27 mouse cellular contexts compared by ENCODE assay signal in genomic region chr9:60290780-60291179, GRCm38 (mm10).
DNase-seq lines count a peak whose midpoint lies in the region; ATAC-seq lines count a peak whose summit lies in the region.
"Had no signal": no experiment of that assay in that cellular context is flagged by ENCODE, and none has a peak within 500 bp of the region (broad histone marks: within the 10 kb centered on the region; RNA-seq: fewer than 3 reads in every experiment).

No protein-coding gene starts in this region.

- H3K4me2 ChIP-seq in kidney, embryonic 15.5 days = no peak overlapping the region
- H3K4me2 ChIP-seq in hindbrain, embryonic 16.5 days (ENCODE audit: low read length) = no peak overlapping the region
- H3K4me2 ChIP-seq: heart, embryonic 12.5 days; hindbrain, embryonic 13.5 days; liver, embryonic 12.5 days; midbrain, embryonic 11.5 days; neural tube, embryonic 12.5 days had no signal

- no peaks in the 10 kb centered on the region for H3K36me3 ChIP-seq in kidney, embryonic 15.5 days
- no peaks in the 10 kb centered on the region for H3K36me3 ChIP-seq in hindbrain, embryonic 16.5 days (ENCODE audit: control insufficient read depth, insufficient read depth, low read length)
- H3K36me3 ChIP-seq: heart, embryonic 12.5 days; hindbrain, embryonic 13.5 days; liver, embryonic 12.5 days; neural tube, embryonic 12.5 days had no signal

- H3K9ac ChIP-seq in kidney, embryonic 15.5 days = no peak overlapping the region
- H3K9ac ChIP-seq in hindbrain, embryonic 16.5 days (ENCODE audit: low read depth, low read length) = no peak overlapping the region
- H3K9ac ChIP-seq: heart, embryonic 12.5 days; hindbrain, embryonic 13.5 days; liver, embryonic 12.5 days; liver, postnatal 0 days; neural tube, embryonic 12.5 days had no signal

- H3K4me1 ChIP-seq in kidney, embryonic 15.5 days = peaks cover 21% of the 10 kb centered on the region
- no peaks in the 10 kb centered on the region for H3K4me1 ChIP-seq in hindbrain, embryonic 16.5 days (ENCODE audit: control insufficient read depth, insufficient read depth, low read depth, low read length)
- H3K4me1 ChIP-seq: heart, embryonic 12.5 days; liver, embryonic 12.5 days had no signal

- peak; percentile 66 for ATAC-seq in kidney, embryonic 15.5 days (replicated peaks; ENCODE audit: low FRiP score)
- ATAC-seq in hindbrain, embryonic 16.5 days = no peak
- ATAC-seq: forebrain, embryonic 16.5 days; liver, embryonic 12.5 days; liver, postnatal 0 days; midbrain, embryonic 16.5 days had no signal

- H3K27ac ChIP-seq in kidney, embryonic 15.5 days = no peak overlapping the region
- H3K27ac ChIP-seq in hindbrain, embryonic 16.5 days (ENCODE audit: low read depth, low read length) = no peak overlapping the region
- H3K27ac ChIP-seq: heart, adult 2 months; hindbrain, embryonic 13.5 days; liver, embryonic 12.5 days; neural tube, embryonic 12.5 days; stomach, postnatal 0 days had no signal

- peak; percentile 32 for DNase-seq in kidney, adult 11 months
- no peak for DNase-seq in kidney, adult 9 months
- peak; percentile 64 for DNase-seq in kidney, postnatal 14 days
- DNase-seq in retina, embryonic 14.5 days (ENCODE audit: low spot score) = no peak
- DNase-seq: adrenal gland, postnatal 36 days; B cell, adult 2 months; cerebellum, adult 18-20 months; cerebellum, postnatal 10 days; heart, adult 2 months; heart, postnatal 4 days; liver, postnatal 0 days; lung, postnatal 36 days; right cerebral cortex, postnatal 4 days; thymus, adult 18-20 months; thymus, postnatal 36 days had no signal

- H3K9me3 ChIP-seq in kidney, embryonic 15.5 days (replicated peaks) = no peaks in the 10 kb centered on the region
- no peaks in the 10 kb centered on the region for H3K9me3 ChIP-seq in hindbrain, embryonic 16.5 days (ENCODE audit: control insufficient read depth, low read length)
- H3K9me3 ChIP-seq: heart, embryonic 12.5 days; hindbrain, embryonic 13.5 days; liver, embryonic 12.5 days; neural tube, embryonic 12.5 days had no signal

- no peak overlapping the region for H3K4me3 ChIP-seq in kidney, embryonic 15.5 days (replicated peaks)
- no peak overlapping the region for H3K4me3 ChIP-seq in hindbrain, embryonic 16.5 days (ENCODE audit: low read length)
- H3K4me3 ChIP-seq: erythroblast, embryonic 14.5 days; heart, adult 2 months; heart, embryonic 12.5 days; hindbrain, embryonic 13.5 days; liver, embryonic 12.5 days; myocyte; neural tube, embryonic 12.5 days had no signal

- no peaks in the 10 kb centered on the region for H3K27me3 ChIP-seq in kidney, embryonic 15.5 days
- H3K27me3 ChIP-seq in hindbrain, embryonic 16.5 days (replicated peaks; ENCODE audit: control insufficient read depth, insufficient read depth, low read length) = no peaks in the 10 kb centered on the region
- H3K27me3 ChIP-seq: heart, embryonic 12.5 days; hindbrain, embryonic 13.5 days; neural tube, embryonic 12.5 days had no signal

- 22% methylated on average over 8 of the region's 8 CpGs for WGBS in kidney, embryonic 15.5 days
- WGBS in hindbrain, embryonic 16.5 days = 84% methylated on average over 8 of the region's 8 CpGs

Comparison
In these comparisons a context has a peak if more than half of its experiments do, and no peak if none do; other contexts are left out.
1. DNase-seq: peak in kidney, adult 11 months (single experiment) and kidney, postnatal 14 days (single experiment); none in kidney, adult 9 months (single experiment) and retina, embryonic 14.5 days (single experiment).